In genomic region chr10:39647118-39647517, GRCm38 (mm10) we compare ENCODE assay signal across 11 mouse cellular contexts. TPM values are rescaled to one million over a fixed set of nuclear protein-coding genes. Genes with fewer than 3 reads are reported as not detected.
DNase-seq lines count a peak whose midpoint lies in the region; ATAC-seq lines count a peak whose summit lies in the region.
"Had no signal": no experiment of that assay in that cellular context is flagged by ENCODE, and none has a peak within 500 bp of the region (broad histone marks: within the 10 kb centered on the region; RNA-seq: fewer than 3 reads in every experiment).

No protein-coding gene starts in this region.

- no peaks in the 10 kb centered on the region for H3K27me3 ChIP-seq in kidney, embryonic 16.5 days (ENCODE audit: insufficient read depth, low read length)
- no peaks in the 10 kb centered on the region for H3K27me3 ChIP-seq in hindbrain, embryonic 12.5 days
- no peaks in the 10 kb centered on the region for H3K27me3 ChIP-seq in neural tube, embryonic 15.5 days (replicated peaks)
- H3K27me3 ChIP-seq: heart, embryonic 13.5 days; limb, embryonic 13.5 days; midbrain, embryonic 12.5 days had no signal

- peaks cover 51% of the 10 kb centered on the region for H3K36me3 ChIP-seq in kidney, embryonic 16.5 days (ENCODE audit: insufficient read depth, low read length)
- H3K36me3 ChIP-seq in hindbrain, embryonic 12.5 days, result peaks cover 10% of the 10 kb centered on the region
- H3K36me3 ChIP-seq in neural tube, embryonic 15.5 days, result peaks cover 12% of the 10 kb centered on the region

- H3K4me1 ChIP-seq in kidney, embryonic 16.5 days (ENCODE audit: insufficient read depth, low read length), result peaks cover 27% of the 10 kb centered on the region
- peaks cover 18% of the 10 kb centered on the region for H3K4me1 ChIP-seq in hindbrain, embryonic 12.5 days
- H3K4me1 ChIP-seq in neural tube, embryonic 15.5 days, result peaks cover 17% of the 10 kb centered on the region

- 61% methylated on average over 1 of the region's 1 CpGs for WGBS in kidney, embryonic 16.5 days
- 73% methylated on average over 1 of the region's 1 CpGs for WGBS in hindbrain, embryonic 12.5 days
- WGBS in neural tube, embryonic 15.5 days, result 90% methylated on average over 1 of the region's 1 CpGs

- no peak overlapping the region for H3K4me3 ChIP-seq in kidney, embryonic 16.5 days (ENCODE audit: low read length)
- no peak overlapping the region for H3K4me3 ChIP-seq in hindbrain, embryonic 12.5 days
- no peak overlapping the region for H3K4me3 ChIP-seq in neural tube, embryonic 15.5 days (replicated peaks)
- H3K4me3 ChIP-seq: heart, embryonic 13.5 days; limb, embryonic 13.5 days; midbrain, embryonic 12.5 days had no signal

- H3K9me3 ChIP-seq in kidney, embryonic 16.5 days (ENCODE audit: low read length), result no peaks in the 10 kb centered on the region
- H3K9me3 ChIP-seq in hindbrain, embryonic 12.5 days (replicated peaks), result no peaks in the 10 kb centered on the region
- H3K9me3 ChIP-seq in neural tube, embryonic 15.5 days (replicated peaks), result no peaks in the 10 kb centered on the region
- H3K9me3 ChIP-seq: heart, embryonic 13.5 days; limb, embryonic 13.5 days had no signal

- DNase-seq in cerebellum, adult 9-11 months, result peak; percentile 51
- DNase-seq in cerebellum, adult 8-10 months, result no peak
- no peak for DNase-seq in kidney, adult 11 months
- no peak for DNase-seq in urinary bladder, postnatal 36 days (ENCODE audit: low spot score in 2 of 2)
- no peak for DNase-seq in frontal cortex, postnatal 14 days (ENCODE audit: low spot score in 2 of 2)

- ATAC-seq in kidney, embryonic 16.5 days (ENCODE audit: low FRiP score, low TSS enrichment), result no peak
- no peak for ATAC-seq in hindbrain, embryonic 12.5 days (ENCODE audit: low FRiP score)
- ATAC-seq in neural tube, embryonic 15.5 days (ENCODE audit: low FRiP score), result no peak

- H3K4me2 ChIP-seq in kidney, embryonic 16.5 days (replicated peaks; ENCODE audit: low read depth, low read length), result no peak overlapping the region
- no peak overlapping the region for H3K4me2 ChIP-seq in hindbrain, embryonic 12.5 days (replicated peaks)
- no peak overlapping the region for H3K4me2 ChIP-seq in neural tube, embryonic 15.5 days
- H3K4me2 ChIP-seq: limb, embryonic 13.5 days; midbrain, embryonic 12.5 days had no signal

- H3K9ac ChIP-seq in kidney, embryonic 16.5 days (replicated peaks; ENCODE audit: low read length), result no peak overlapping the region
- H3K9ac ChIP-seq in hindbrain, embryonic 12.5 days, result no peak overlapping the region
- H3K9ac ChIP-seq in neural tube, embryonic 15.5 days (replicated peaks), result no peak overlapping the region
- H3K9ac ChIP-seq: limb, embryonic 13.5 days; midbrain, embryonic 12.5 days had no signal

- H3K27ac ChIP-seq in kidney, embryonic 16.5 days (ENCODE audit: low read length), result peak overlapping the region; percentile 78
- peak overlapping the region; percentile 73; the same call in 1 of the 2 replicates for H3K27ac ChIP-seq in hindbrain, embryonic 12.5 days
- peak overlapping the region; percentile 68 for H3K27ac ChIP-seq in neural tube, embryonic 15.5 days (replicated peaks)

RNA-seq across cellular contexts. Expression of gene Traf3ip2, which starts 34.4 kb away (rescaled TPM):
- 18.4 and 18.9 TPM in 2 replicates for polyA plus RNA-seq in kidney, embryonic 16.5 days (2015; fragmentation: Nextera tagmentation; extraction: Ambion mirVana)
- 5.8 and 7.0 TPM in 2 replicates for polyA plus RNA-seq in hindbrain, embryonic 12.5 days (2016; fragmentation: Nextera tagmentation; extraction: Ambion mirVana)
- 3.8 and 9.4 TPM in 2 replicates for polyA plus RNA-seq in neural tube, embryonic 15.5 days (2015; fragmentation: Nextera tagmentation; extraction: Ambion mirVana)
